Mouse (Mus musculus) adrenal gland, adult 2 months (tissue): ENCODE data around the gene Hes7. TPM values are rescaled to one million over a fixed set of nuclear protein-coding genes. Genes with fewer than 3 reads are reported as not detected.
A peak's percentile ranks its signal among the peaks of the same experiment; 100 is the strongest.

Experiments
- DNase-seq: peaks from one replicate; pipeline ENCODE4 v3.0.0; 2021
- long read RNA-seq: library from polyadenylated mRNA; stranded (forward); transcript quantifications from one replicate; pipeline ENCODE4 v2.0.0, GENCODE M21; 2021
- polyA plus RNA-seq: library from polyadenylated mRNA; depleted of rRNA; stranded (reverse); fragments of >200 nt; gene quantifications from 2 replicates; pipeline ENCODE4 v1.2.3, GENCODE M21; 2012; rRNA removed
- total RNA-seq, 2 experiments: library from RNA; stranded (reverse); gene quantifications; 2 replicates each; pipeline ENCODE4 v1.2.3; 2021

Hes7 gene
- total RNA-seq (not detected), polyA plus RNA-seq (1.3 and 1.6 TPM in 2 replicates)
- long read RNA-seq, result 0 reads

DNA sequence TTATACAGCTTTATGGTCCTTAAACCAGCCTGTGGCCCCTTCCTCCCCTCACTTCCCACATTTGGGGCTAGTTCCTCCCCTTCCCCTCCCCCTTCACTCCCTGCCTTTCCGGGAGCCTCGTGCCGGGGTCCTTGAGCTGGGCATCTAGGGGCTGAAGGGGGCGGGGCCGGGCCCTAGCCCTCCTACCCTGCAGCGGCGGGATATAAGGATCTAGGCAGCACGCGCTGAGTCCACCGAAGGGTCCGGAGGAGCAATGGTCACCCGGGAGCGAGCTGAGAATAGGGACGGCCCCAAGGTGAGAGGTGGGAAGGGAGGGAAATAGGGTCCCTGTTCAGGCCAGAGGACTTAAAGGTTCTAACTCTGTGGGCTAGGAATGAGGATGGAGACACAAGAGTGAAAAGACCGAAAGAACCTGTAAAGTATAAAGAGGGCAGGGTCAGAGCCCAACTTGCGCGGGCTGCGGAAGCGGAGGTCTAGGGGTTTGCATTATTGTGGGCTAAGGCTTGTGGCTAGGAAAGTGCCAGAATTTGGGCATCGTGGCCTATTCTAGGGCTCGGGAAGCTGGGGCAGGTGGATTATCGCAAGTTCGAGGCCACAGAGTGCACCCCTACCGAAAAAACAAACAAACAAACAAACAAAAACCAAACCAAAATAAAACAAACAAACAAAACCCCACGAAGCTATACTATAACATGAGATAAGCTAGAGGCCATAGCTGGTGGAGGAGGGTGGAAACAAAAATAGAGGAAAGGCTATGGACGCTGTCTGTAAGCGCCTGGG, at the start of gene Hes7:
Gene Hes7 (plus strand): TSS at position 184 of the 780 bp plus-strand sequence.
- no peak for DNase-seq

DNA sequence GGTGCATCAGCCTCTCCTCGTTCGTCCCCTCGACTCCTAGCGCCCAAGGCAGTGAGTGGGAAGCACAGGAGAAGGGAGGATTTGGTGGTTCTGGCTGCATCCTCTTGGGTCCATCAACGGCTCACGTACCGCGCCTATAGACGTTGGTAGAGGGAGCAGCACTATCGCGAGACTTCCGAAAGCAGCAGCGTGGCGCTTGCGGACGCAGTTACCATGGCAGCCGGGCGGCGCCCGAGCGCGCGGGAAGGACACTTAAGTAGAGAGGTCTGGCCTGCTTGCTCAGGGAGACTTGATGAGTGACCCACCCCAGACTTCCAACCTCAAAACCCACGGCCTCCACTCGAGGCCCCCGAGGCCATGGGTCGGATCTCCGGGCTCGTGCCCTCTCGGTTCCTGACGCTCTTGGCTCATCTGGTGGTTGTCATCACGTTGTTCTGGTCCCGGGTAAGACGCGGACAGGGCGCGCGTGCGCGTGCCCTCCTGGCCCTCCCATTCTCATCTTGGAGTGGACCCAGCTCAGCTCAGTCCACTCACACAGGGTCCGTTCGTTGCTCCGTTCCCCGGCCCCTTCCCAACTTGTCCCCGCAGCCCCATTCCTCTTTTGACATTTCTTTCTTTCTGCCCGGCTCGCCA, 49.5 kb upstream of the Hes7 start, which contains the start of gene Tmem107:
Gene Tmem107 (plus strand): TSS at position 217 of the 633 bp plus-strand sequence.
- peak; percentile 95 for DNase-seq

DNA sequence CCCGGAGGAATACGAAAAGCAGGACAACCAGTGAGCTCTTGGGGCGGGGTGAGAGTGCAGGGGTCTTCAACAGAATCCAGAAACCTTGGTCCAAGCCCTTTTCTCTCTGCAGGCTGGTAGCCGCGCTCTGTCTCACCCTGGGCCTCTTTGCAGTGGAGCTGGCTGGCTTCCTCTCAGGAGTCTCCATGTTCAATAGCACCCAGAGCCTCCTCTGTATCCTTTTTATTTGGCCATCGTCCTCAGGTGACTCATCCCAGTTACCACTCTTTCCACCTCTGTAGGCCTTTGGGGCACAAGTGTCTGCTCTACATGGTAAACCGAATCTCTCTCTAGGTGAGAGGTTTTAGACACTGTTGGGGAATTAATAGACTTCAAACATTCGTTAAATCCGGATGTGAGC, 48.9 kb upstream of the Hes7 start:
- DNase-seq, result no peak

DNA sequence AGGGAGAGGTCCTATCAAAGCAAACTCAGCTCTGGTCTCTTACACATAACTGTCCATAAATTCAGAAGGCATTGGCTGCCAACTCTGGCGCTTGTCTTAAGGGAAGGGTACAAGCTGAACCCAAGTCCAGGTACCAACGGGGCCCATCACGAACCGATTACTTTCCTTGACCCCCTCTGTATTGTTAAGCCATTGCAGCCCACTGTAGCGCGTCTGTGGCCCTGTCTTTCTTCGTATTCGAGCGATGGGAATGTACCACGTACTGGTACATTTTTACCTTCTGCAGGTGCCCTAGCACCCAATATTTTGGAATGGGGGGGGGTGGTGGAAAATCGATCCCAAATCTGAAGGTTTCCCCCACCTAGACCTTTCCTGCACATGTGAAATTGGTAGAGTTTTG, 48.0 kb upstream of the Hes7 start:
- DNase-seq, result no peak

DNA sequence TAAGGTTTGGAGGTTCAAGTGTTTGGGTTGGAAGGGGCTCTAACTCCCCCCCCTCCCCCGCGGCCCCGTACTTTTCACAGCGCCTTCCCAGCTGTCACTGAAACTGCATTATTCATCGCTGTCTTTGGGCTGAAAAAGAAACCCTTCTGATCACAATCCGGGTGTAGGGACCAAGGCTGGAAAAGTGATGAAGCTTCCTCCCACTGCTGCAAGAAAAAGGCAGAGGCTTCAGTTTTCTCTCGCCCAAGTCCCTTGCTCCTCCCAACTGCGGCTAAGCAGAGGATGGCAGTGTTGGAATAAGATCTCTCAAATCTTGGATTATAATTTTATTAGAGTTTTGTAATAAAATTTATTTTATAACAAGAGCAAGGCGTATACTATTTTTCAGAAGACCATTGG, 47.5 kb upstream of the Hes7 start:
- no peak for DNase-seq

DNA sequence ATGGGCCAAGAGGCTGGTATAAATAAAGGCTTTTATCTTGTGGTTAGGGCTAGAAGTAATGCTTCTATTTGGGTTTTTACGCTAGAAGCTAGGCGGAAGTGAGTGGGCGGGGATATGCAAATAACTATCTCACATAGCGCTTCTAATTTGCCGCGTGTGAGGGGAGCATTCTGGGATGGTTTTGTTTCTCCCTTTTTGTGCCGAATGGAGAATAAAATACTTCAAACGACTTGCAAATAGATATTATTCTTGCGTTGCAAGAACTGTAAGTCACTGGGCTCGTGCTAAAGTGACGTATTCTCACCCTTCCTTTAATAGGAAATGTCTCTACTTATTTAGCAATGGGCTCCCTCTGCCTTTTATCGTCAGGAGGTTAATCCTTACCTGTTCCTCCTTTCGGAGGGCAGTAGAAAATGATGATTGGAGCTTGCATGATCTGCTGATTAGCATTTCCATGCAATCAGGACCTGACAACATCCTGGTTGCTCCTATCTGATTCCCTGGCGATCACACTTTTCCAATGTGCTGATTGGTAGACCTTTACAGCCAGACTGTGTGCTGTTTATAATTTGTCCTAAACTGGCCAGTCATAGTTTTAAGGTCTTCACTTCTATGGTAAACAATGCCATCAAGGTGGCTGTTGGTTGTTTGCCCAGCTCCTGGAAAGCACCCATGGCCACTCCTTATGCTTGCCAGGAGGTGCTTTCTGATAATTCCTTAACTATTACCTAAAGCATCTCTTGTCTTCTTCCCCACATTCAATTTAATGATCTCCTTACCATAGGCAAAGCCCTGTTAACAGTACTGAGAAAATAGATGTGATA, 46.9 kb upstream of the Hes7 start:
- DNase-seq, result peak; percentile 85

DNA sequence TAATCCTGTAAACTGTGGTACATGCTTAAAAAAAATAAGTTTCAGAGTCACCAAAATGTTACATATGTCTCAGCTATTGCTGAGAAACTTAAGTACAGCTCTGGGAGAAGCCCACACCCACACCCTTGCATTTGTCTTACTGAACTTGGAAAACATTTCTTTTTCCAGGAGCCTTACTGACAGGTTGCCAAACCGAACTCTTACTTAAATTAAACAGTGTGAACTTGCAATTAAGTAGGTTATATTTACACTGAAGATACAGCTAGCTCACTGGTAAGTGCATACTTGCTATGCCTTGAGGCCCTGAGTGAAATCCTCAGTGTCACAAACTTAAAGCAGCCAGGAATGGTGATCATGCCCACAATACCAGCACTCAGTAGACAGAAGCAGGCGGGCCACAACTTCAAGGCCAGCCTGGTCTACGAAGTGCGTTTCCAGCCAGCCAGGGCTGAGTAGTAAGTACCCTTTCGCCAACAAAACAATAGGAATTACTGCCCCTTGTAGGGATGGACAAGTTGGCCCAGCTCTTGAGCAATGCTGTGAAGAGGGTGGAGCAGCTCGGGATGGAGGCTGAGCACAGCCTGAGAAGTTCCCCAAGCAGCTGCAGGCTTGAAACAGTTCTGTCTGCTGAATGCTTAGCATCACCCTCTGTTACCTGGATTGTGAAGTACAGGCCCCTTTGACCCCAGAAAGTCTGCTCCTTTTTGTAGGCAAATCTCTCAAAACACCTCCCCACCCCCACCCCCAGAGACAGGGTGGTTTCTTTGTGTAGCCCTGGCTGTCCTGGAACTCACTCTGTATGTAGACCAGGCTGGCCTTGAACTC, 46.0 kb upstream of the Hes7 start:
- no peak for DNase-seq

DNA sequence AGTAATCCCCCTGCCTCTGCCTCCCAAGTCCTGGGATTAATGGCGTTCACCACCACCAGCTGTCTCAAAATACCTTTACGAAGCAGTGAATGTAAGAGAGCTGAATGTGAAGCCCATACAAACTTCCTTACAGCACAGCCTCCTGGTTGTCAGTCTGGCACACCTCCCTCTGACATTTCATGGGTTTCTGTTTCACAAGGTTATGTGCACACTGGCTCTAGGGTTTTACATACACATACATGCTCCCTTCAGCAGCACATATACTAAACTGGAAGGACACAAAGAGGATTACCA, 45.5 kb upstream of the Hes7 start:
- no peak for DNase-seq

DNA sequence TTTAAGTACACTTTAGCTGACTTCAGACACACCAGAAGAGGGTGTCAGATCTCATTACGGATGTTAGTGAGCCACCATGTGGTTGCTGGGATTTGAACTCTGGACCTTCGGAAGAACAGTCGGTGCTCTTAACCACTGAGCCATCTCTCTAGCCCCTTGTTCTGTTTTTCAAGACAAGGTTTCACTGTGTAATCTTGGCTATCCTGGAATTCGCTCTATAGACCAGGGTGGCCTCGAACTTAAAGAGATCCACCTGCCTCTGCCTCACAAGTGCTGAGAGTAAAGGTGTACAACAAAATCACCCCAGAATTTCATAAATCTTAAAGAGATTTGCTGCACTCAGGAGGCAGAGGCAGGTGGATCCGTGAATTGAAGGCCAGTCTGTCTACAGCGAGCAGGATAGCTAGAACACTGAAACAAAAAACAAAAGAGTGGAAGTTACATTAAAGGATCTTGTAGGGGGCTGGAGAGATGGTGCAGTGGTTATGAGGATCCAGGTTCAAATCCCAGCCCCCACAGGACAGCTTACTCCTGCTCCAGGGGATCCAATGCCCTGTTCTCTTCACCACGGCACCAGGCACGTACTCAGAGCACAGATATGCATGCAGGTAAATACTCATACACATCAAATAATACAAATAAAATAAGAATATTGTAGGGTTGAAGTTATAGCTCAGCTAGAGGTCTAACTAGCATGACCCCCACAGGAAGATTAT, 44.3 kb upstream of the Hes7 start:
- DNase-seq, result peak; percentile 4

DNA sequence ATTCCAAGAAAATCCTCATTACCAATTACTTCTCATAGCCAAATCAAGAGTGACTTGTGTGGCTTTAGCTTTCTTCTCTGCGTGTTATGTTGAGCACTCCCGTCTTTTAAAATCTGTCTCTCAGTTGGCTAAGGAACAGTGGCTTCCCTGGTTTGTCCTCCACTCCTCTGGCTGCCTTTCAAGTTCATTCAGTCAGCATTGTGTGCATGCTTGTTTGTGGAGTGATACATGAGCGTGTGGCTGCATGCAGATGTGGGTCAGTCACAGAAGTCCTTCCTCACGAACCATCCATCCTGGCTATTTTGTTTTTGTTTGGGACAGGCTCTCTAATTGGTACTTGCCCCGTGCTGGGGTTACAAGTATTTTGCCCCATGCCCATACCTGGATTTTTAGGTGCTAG, 43.6 kb upstream of the Hes7 start:
- peak; percentile 70 for DNase-seq

DNA sequence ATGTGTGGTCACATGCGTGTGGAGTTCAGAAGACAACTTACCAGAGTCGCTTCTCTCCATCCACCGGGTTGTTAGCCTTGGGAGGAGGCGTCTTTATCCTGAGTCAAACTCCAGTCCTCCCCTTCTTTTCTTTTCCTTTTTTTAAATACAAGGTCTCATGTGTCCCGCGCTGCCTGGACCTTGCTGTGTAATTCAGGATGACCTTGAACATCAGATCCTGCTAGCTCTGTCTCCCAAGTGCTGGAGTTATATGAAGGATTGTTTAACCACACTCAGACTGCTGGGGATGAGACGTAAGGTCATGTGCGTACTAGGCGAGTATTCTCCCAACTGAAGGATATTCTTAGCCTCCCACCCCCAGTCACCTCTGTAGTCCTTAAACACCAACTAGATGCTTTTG, 42.9 kb upstream of the Hes7 start:
- peak; percentile 55 for DNase-seq

DNA sequence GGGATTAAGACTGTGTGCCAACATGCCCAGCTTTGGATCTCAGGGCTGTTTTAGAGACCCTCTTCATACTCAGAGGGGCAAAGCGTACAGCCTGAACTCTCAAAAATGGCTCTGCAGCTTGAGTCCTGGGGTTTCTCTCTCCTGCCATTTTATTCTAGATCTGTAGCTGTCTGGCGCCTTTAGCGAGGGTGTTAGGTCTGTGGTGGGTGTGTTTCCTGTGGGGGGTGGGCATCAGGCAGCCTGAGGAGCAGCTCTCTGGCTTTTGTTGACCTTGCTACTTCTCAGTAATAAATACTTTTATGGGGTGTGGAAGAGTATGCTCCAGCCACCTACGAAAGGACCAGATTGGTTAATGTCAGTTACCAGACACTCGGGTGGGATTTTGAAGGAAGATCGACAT, 42.2 kb upstream of the Hes7 start:
- DNase-seq, result no peak

DNA sequence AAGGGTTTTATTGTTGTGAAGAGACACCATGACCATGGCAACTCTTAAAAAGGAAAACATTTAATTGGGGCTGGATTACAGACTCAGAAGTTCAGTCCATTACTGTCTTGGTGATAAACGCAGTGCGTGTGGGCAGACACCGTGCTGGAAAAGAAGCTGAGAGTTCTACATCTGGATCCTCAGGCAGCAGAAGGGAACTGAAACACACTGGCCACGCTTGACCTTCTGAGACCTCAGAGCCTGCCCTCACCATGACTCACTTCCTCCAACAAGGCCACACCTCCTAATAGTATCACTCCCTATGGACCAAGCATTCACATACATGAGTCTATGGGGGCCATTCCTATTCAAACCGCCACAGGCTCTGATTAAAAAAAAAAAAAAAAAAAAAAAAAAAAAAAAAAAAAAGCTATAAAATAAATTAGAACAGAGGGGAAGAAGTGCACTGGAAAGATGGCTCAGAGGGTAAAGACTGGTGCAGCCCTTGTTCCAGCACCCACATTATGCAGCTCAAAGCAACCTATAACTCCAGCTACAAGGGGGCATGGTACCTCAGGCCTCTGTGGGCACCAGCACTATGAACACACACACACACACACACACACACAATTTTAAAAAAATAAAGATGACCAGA, 41.3 kb upstream of the Hes7 start:
- peak; percentile 62 for DNase-seq

DNA sequence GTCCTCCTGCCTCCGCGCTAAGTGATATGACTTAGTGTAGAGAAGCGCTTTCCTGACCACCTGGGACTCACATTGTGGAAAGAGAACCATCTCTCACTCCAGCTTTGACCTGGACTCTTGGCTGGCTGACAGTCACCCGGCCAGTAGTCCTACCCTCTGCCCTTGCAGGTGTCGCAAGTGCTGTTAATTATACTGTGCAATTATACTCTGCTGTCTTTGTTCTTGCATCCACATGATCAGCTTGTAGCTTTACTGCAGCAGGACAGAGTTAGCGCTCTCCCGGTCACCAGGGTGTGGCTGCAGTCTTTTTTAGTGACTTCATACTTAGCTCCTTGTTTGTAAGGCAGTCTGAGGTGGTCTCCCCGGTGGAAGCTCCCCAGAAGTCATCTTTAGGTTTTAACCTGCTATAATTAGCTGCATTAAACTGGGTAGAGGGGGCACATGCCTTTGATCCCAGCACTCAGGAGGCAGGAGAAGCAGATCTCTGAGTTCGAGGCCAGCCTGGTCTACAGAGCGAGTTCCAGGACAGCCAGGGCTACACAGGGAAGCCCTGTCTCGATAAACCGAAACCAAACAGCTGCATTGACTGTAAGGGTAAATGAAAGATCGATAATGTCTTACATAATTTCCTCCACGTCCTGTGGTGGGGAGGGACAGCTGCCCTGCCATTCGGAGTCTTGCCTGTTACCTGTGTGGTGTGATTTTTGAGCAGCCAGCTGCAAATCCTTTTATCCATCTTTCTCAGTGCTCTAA, 39.9 kb upstream of the Hes7 start:
- no peak for DNase-seq

DNA sequence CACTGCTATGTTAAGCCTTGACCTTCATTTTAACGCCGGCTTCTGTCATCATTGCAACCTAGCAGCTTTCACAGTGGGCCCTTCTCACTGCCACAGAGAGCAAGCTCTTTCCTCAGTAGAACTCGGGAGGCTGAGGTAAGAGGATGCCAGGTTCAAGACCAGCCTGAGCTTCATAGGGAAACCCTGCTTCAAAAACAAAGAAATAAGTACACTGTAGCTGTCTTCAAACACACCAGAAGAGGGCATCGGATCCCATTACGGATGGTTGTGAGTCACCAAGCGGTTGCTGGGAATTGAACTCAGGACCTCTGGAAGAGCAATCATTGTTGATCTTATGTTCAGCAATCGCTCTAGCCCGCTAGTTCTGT, 39.4 kb upstream of the Hes7 start:
- peak; percentile 6 for DNase-seq

DNA sequence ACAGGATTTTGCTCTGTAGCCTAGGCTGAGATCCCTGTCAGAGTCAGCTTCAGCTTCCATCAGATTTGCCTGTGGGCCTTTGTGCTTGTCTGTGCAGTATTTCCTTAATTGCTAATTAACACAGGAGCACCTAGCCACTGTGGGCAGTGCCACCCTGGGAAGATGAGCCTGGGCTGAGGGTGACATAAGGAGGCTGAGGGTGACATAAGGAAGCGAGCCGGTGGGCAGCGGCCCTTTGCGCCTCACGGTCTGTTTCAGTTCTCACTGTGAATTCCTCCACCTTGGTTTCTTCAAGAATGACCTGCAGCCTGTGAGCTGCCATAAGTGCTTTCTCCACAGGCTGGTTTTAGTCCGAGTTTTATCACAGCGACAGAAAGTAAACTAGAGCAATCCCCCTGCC, 38.6 kb upstream of the Hes7 start:
- no peak for DNase-seq

DNA sequence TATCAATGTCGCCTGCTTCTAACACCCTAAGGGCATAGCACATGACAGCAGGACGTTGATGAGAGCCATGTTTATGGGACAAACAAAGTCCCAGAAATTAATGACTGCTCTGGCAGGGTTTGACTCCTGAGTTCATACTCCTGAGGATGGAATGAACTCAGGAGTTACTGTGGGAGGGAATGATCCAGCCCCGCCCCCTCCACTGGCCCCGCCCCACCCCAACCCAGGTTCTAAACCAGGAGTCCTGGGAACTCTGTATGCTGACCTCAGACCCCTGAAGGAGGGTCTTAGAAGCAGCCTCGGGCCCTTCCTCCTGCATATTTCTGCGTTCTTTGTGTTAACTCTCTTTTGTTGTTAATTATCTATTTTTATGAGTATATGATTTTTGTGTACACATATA, 34.6 kb upstream of the Hes7 start:
- no peak for DNase-seq

DNA sequence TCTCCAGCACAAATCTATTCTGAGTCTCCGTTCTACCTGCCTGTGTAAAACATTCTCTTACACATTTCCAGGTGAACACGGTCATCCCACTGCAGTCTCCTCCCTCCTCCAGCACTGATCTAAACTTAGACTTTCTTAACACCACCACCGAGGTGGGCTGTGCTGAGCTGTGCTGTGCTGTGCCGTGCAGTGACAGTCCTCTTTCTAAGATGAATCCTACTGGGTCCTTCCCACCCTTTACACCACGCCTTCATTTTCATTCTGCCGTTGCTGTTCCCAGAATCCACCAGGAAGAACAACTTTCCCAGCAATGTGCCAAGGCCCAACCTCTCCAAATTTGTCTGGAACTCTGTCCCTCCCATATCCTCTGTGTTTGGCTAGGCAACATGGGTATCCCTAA, 33.8 kb upstream of the Hes7 start:
- DNase-seq, result no peak

DNA sequence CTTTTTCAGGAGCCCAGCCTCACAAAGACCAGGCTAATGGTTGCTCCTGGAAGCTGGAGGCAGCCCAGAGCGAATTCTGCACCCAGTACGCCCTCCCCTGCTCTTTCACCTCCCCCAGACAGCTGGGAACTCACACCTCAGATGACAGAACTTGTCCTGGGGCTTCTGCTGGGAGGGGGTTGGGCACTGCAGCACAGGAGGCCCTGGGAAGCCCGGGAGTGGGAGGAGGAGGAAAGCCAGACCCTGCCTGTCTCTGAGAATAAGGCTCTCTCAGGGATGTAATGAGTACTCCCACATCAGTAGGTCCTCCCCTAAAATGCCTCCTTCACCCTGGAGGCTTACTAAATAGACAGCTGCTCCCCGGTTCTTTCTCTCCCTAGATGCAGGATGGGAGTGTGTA, 33.1 kb upstream of the Hes7 start:
- no peak for DNase-seq

DNA sequence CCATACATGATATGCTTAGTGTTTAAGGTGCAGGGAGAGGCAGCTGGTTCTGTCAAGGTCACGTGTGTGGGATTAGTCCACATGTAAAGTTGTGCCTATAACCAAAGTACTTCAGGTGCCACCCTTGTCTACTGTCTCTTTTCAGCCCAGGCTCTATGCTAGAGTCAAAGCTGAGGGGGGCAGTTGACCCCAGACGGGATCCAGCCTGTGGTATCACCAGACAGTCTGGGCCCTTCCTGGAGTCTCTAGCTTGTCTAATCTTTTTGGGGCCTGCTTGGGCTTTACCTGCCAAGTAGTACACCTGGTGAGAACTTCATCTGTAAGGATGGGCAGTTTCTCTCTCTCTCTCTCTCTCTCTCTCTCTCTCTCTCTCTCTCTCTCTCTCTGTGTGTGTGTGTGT, 32.6 kb upstream of the Hes7 start:
- DNase-seq, result no peak
